Mouse (Mus musculus): ENCODE data around the gene Nynrin. TPM values are rescaled to one million over a fixed set of nuclear protein-coding genes. Genes with fewer than 3 reads are reported as not detected.

Gene Nynrin
- polyA plus RNA-seq, 1 experiment = 0.41 TPM

DNA sequence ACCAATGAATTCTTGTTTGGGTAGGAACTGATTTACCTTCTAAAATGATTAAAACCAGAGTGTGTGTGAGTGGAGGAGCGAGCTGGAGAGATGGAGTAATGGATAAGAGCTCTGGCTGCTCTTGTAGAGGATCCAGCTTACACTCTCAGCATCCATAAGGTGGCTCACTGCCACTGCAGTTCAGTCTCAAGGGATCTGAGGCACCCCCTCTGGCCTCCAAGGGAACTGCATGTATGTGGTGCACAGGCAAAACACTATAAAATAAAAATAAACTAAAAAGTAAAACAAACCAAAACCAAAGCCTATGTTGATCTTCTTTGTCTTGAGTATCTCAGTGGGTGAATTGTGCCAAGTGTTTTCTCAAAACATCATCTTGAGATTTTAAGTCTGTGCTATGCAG is 25.8 kb downstream of the Nynrin start:
- no peak for TF ChIP-seq POLR2A (IDR thresholded peaks at IDR 0.05; ENCODE audit: control insufficient read depth, low read depth, low read length)
- TF ChIP-seq CTCF (IDR thresholded peaks at IDR 0.05; ENCODE audit: control insufficient read depth, insufficient read depth, insufficient replicate concordance, low read depth, low read length) = peak; percentile 60; the same call in 1 of the 2 replicates
- Histone ChIP-seq H3K27me3 (ENCODE audit: control insufficient read depth, insufficient read depth, low read length) (no peaks in the 10 kb centered on the region), H3K27ac (ENCODE audit: control insufficient read depth, insufficient read depth, low read depth, low read length) (no peak overlapping the region), H3K4me1 (ENCODE audit: control insufficient read depth, insufficient read depth, low read length) (peaks cover 5% of the 10 kb centered on the region), H3K4me3 (ENCODE audit: control insufficient read depth, low read depth, low read length) (no peak overlapping the region), H3K36me3 (ENCODE audit: control insufficient read depth, insufficient read depth, low read length) (no peaks in the 10 kb centered on the region)

DNA sequence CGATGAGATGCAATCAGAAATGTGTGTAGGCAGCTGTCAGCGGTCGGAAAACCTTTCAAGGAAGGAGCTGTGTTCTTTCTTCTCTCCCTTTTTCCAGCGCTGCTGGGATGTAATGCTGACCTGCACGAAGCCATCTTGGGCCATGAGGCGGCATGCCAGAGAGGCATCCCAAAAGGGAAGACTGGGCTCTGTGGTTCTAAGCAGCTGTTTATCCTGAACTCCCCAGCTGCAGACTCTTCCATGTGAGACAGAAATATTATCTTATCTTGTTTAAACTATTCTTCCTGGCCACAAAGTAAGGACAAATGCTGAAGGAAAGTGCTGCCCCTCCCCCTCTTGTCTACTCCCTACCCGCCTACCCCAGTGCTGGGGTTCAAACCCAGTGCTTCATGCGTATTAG is 27.2 kb downstream of the Nynrin start:
- no peak overlapping the region for H3K27ac ChIP-seq (ENCODE audit: control insufficient read depth, insufficient read depth, low read depth, low read length)
- H3K4me1 ChIP-seq (ENCODE audit: control insufficient read depth, insufficient read depth, low read length) = peaks cover 16% of the 10 kb centered on the region
- no peak overlapping the region for H3K4me3 ChIP-seq (ENCODE audit: control insufficient read depth, low read depth, low read length)
- TF ChIP-seq CTCF (IDR thresholded peaks at IDR 0.05; ENCODE audit: control insufficient read depth, insufficient read depth, insufficient replicate concordance, low read depth, low read length) (no peak), POLR2A (IDR thresholded peaks at IDR 0.05; ENCODE audit: control insufficient read depth, low read depth, low read length) (no peak)
- H3K36me3 ChIP-seq (ENCODE audit: control insufficient read depth, insufficient read depth, low read length) = no peaks in the 10 kb centered on the region
- no peaks in the 10 kb centered on the region for H3K27me3 ChIP-seq (ENCODE audit: control insufficient read depth, insufficient read depth, low read length)

GRCm38 (mm10) chr14:55882171-55882641 is 28.4 kb downstream of the Nynrin start:
- TF ChIP-seq CTCF (IDR thresholded peaks at IDR 0.05; ENCODE audit: control insufficient read depth, insufficient read depth, insufficient replicate concordance, low read depth, low read length) (no peak), POLR2A (IDR thresholded peaks at IDR 0.05; ENCODE audit: control insufficient read depth, low read depth, low read length) (no peak)
- Histone ChIP-seq H3K36me3 (ENCODE audit: control insufficient read depth, insufficient read depth, low read length) (no peaks in the 10 kb centered on the region), H3K27me3 (ENCODE audit: control insufficient read depth, insufficient read depth, low read length) (no peaks in the 10 kb centered on the region), H3K4me3 (ENCODE audit: control insufficient read depth, low read depth, low read length) (no peak overlapping the region), H3K27ac (ENCODE audit: control insufficient read depth, insufficient read depth, low read depth, low read length) (no peak overlapping the region), H3K4me1 (ENCODE audit: control insufficient read depth, insufficient read depth, low read length) (peaks cover 25% of the 10 kb centered on the region)

- Histone ChIP-seq H3K27ac (ENCODE audit: control insufficient read depth, insufficient read depth, low read depth, low read length) (no peak overlapping the region), H3K27me3 (ENCODE audit: control insufficient read depth, insufficient read depth, low read length) (no peaks in the 10 kb centered on the region), H3K4me1 (ENCODE audit: control insufficient read depth, insufficient read depth, low read length) (peaks cover 29% of the 10 kb centered on the region), H3K4me3 (ENCODE audit: control insufficient read depth, low read depth, low read length) (no peak overlapping the region), H3K36me3 (ENCODE audit: control insufficient read depth, insufficient read depth, low read length) (no peaks in the 10 kb centered on the region)
- TF ChIP-seq POLR2A (IDR thresholded peaks at IDR 0.05; ENCODE audit: control insufficient read depth, low read depth, low read length) = no peak
- no peak for TF ChIP-seq CTCF (IDR thresholded peaks at IDR 0.05; ENCODE audit: control insufficient read depth, insufficient read depth, insufficient replicate concordance, low read depth, low read length)
These were observed 29.4 kb downstream of the Nynrin start for GRCm38 (mm10) chr14:55883149-55883661.

DNA sequence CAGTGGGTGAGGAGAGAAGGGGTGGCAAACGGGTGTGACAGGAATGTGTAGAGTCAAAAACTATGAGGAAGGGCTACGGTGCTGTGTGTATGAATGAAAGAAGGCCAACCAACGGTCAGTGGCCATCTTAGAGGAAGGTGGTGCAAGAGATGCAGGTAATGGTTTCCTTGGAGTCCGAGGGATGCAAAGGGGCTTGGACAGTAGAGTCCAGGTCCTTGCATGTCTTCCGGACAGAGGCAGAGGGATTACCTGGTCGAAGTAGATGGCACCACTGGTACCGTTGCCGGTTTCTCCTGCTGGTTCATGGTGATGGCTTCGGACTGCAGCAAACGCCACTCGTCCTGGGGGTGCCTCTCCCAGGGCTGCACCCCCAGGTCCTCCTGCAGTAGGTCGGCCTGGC is 29.9 kb downstream of the Nynrin start:
- H3K4me1 ChIP-seq (ENCODE audit: control insufficient read depth, insufficient read depth, low read length) = peaks cover 29% of the 10 kb centered on the region
- no peaks in the 10 kb centered on the region for H3K36me3 ChIP-seq (ENCODE audit: control insufficient read depth, insufficient read depth, low read length)
- H3K4me3 ChIP-seq (ENCODE audit: control insufficient read depth, low read depth, low read length) = no peak overlapping the region
- TF ChIP-seq CTCF (IDR thresholded peaks at IDR 0.05; ENCODE audit: control insufficient read depth, insufficient read depth, insufficient replicate concordance, low read depth, low read length) (no peak), POLR2A (IDR thresholded peaks at IDR 0.05; ENCODE audit: control insufficient read depth, low read depth, low read length) (no peak)
- no peaks in the 10 kb centered on the region for H3K27me3 ChIP-seq (ENCODE audit: control insufficient read depth, insufficient read depth, low read length)
- no peak overlapping the region for H3K27ac ChIP-seq (ENCODE audit: control insufficient read depth, insufficient read depth, low read depth, low read length)

GRCm38 (mm10) chr14:55884166-55884565 is 30.4 kb downstream of the Nynrin start, which contains the start of gene Cbln3:
Gene Cbln3 (minus strand): TSS chr14:55884392.
- Histone ChIP-seq H3K27ac (ENCODE audit: control insufficient read depth, insufficient read depth, low read depth, low read length) (peak within 1 kb of the TSS; percentile 54), H3K27me3 (ENCODE audit: control insufficient read depth, insufficient read depth, low read length) (no peaks in the 10 kb centered on the region), H3K4me1 (ENCODE audit: control insufficient read depth, insufficient read depth, low read length) (peaks cover 29% of the 10 kb centered on the region), H3K4me3 (ENCODE audit: control insufficient read depth, low read depth, low read length) (peak within 1 kb of the TSS; percentile 80), H3K36me3 (ENCODE audit: control insufficient read depth, insufficient read depth, low read length) (no peaks in the 10 kb centered on the region)
- TF ChIP-seq POLR2A (IDR thresholded peaks at IDR 0.05; ENCODE audit: control insufficient read depth, low read depth, low read length) = no peak
- TF ChIP-seq CTCF (IDR thresholded peaks at IDR 0.05; ENCODE audit: control insufficient read depth, insufficient read depth, insufficient replicate concordance, low read depth, low read length) = no peak

DNA sequence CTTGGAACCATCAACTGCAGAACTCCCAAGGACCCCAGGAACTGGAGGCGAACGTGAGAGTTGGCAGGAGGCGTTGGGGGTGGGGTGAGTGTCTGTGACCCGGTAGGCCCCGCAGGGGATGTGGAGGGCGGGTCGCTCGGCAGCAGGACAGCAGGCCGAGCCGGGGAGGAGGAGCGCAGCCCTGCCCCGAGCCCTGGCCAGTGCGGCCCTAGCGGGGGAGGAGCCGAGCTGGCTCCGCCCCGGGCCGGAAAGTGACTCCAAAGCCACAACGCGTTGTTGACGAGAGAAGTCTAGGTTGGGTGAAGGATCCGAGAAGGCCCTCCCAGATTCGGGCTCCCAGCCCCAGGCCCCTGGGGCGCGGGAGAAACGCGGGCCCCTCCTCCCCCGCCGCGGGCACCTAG is 30.9 kb downstream of the Nynrin start, which contains the start of gene Khnyn:
Gene Khnyn (plus strand): TSS at position 235 of the 401 bp plus-strand sequence.
- H3K36me3 ChIP-seq (ENCODE audit: control insufficient read depth, insufficient read depth, low read length) = no peaks in the 10 kb centered on the region
- H3K27ac ChIP-seq (ENCODE audit: control insufficient read depth, insufficient read depth, low read depth, low read length) = peak within 1 kb of the TSS; percentile 61
- TF ChIP-seq POLR2A (IDR thresholded peaks at IDR 0.05; ENCODE audit: control insufficient read depth, low read depth, low read length) = peak; percentile 70
- TF ChIP-seq CTCF (IDR thresholded peaks at IDR 0.05; ENCODE audit: control insufficient read depth, insufficient read depth, insufficient replicate concordance, low read depth, low read length) = no peak
- peak within 1 kb of the TSS; percentile 80 for H3K4me3 ChIP-seq (ENCODE audit: control insufficient read depth, low read depth, low read length)
- H3K4me1 ChIP-seq (ENCODE audit: control insufficient read depth, insufficient read depth, low read length) = peaks cover 29% of the 10 kb centered on the region
- H3K27me3 ChIP-seq (ENCODE audit: control insufficient read depth, insufficient read depth, low read length) = no peaks in the 10 kb centered on the region
